In the genomic region with DNA sequence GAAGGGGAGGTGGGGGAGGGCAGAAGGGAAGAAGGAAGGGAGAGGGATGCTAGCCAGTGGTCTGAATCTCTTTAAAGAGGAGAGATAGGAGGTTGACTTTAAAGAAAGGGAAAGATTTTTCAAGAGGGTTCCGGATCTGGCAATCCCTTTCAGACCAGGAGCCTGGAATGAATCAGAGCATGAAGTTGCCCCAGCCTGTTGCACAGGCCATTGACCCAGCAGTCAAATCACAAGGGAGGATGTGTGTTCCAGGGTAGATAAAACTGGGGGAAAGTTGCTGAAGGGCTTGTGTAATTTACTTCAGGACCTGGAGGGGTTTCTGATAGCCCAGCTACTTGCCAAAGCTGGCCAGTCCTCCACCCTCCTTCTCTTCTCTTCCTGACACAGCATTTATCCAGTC, we compare ENCODE assay signal across 12 mouse cellular contexts. TPM values are rescaled to one million over a fixed set of nuclear protein-coding genes. Genes with fewer than 3 reads are reported as not detected.
DNase-seq lines count a peak whose midpoint lies in the region; ATAC-seq and TF ChIP-seq lines count a peak whose summit lies in the region.
"Had no signal": no experiment of that assay in that cellular context is flagged by ENCODE, and none has a peak within 500 bp of the region (broad histone marks: within the 10 kb centered on the region; RNA-seq: fewer than 3 reads in every experiment).

No protein-coding gene starts in this region.

- H3K4me3 ChIP-seq in kidney, adult 2 months (ENCODE audit: insufficient read depth, low read depth, low read length) = no peak overlapping the region
- H3K4me3 ChIP-seq: liver, embryonic 15.5 days; neural tube, embryonic 13.5 days had no signal

- H3K4me1 ChIP-seq in kidney, adult 2 months (ENCODE audit: control insufficient read depth, insufficient read depth, low read length) = no peaks in the 10 kb centered on the region
- H3K4me1 ChIP-seq: neural tube, embryonic 13.5 days had no signal

- peak; percentile 45 for ATAC-seq in Patski
- no peak for ATAC-seq in megakaryocyte-erythroid progenitor cell, adult 5-6 weeks (replicated peaks; ENCODE audit: low FRiP score, low TSS enrichment, poor library complexity, severe bottlenecking)
- ATAC-seq: intestine, embryonic 16.5 days had no signal

- peak; percentile 16 for DNase-seq in kidney, adult 2 months
- DNase-seq in kidney, adult 9 months = no peak
- no peak for DNase-seq in Patski (ENCODE audit: low read depth, low spot score)
- DNase-seq in heart, adult 8-10 months (ENCODE audit: low spot score) = peak; percentile 55
- DNase-seq in heart, postnatal 25 days (ENCODE audit: low spot score) = peak; percentile 17
- DNase-seq in testis, postnatal 14 days (ENCODE audit: low spot score) = no peak
- DNase-seq: adrenal gland, adult 2 months; cerebellum, adult 18-20 months had no signal

- TF ChIP-seq CTCF in kidney, adult 2 months (conservative IDR thresholded peaks at IDR 0.05; ENCODE audit: insufficient read depth, insufficient read length, low read depth, low read length) = no peak
- TF ChIP-seq CTCF in Patski (IDR thresholded peaks at IDR 0.05) = no peak

- no peaks in the 10 kb centered on the region for H3K27me3 ChIP-seq in kidney, adult 2 months (replicated peaks; ENCODE audit: control insufficient read depth, insufficient read depth, low read length)
- H3K27me3 ChIP-seq in Patski = no peaks in the 10 kb centered on the region
- H3K27me3 ChIP-seq: liver, embryonic 15.5 days; neural tube, embryonic 13.5 days had no signal

- no peak overlapping the region for H3K27ac ChIP-seq in kidney, adult 2 months (ENCODE audit: insufficient read depth, low read depth, low read length)
- H3K27ac ChIP-seq: liver, embryonic 15.5 days; neural tube, embryonic 13.5 days had no signal

- 19% methylated on average over 1 of the region's 1 CpGs for WGBS in kidney, adult 2 months

- no peaks in the 10 kb centered on the region for H3K36me3 ChIP-seq in kidney, adult 2 months (ENCODE audit: control insufficient read depth, insufficient read depth, low read length)
- H3K36me3 ChIP-seq: liver, embryonic 15.5 days; neural tube, embryonic 13.5 days had no signal

- CTCF ChIA-PET in Patski (lab: Charles Lee) = interaction anchor here (1.1 kb wide), 1 partner anchor 40 kb away, joined by 3 read pairs; no protein-coding TSS in a partner anchor

- POLR2A ChIA-PET in Patski (lab: Charles Lee) = no interaction called here

- in situ Hi-C loops in Patski (cut with MboI; ENCODE audit: low pct_unique_long_range_greater_than_20kb) = loop anchor here (5.0 kb wide), 1 partner anchor 38 kb away; no protein-coding TSS in a partner anchor

- intact Hi-C loops in heart, postnatal 25 days (cut with DNase I) = no loop called here

- no peak for TF ChIP-seq POLR2A in kidney, adult 2 months (IDR thresholded peaks at IDR 0.05; ENCODE audit: low read depth, low read length)

RNA-seq across cellular contexts. Expression of a gene that starts 45.4 kb away (rescaled TPM):
- polyA plus RNA-seq in kidney, adult 2 months (2012; rRNA removed) = 3.3 and 3.4 TPM in 2 replicates
- 32.6 TPM for polyA plus RNA-seq in Patski (2021)
- total RNA-seq in heart, adult 8-10 months (2022) = 1 to 10 TPM; 4.2 to 5.4 (median 5.1) TPM
- total RNA-seq in heart, postnatal 25 days (2021) = 1 to 10 TPM; 6.0 to 6.1 TPM
- 0.49 and 2.7 TPM in 2 replicates for total RNA-seq in megakaryocyte-erythroid progenitor cell, adult 5-6 weeks (2014; fragmentation: Nextera tagmentation)
- total RNA-seq in megakaryocyte-erythroid progenitor cell, adult 5-6 weeks (2017) = 1.4 and 3.1 TPM in 2 replicates

Comparison
In these comparisons a context has a peak if more than half of its experiments do, and no peak if none do; other contexts are left out.
1. DNase-seq: peak in kidney, adult 2 months (single experiment), heart, adult 8-10 months (single experiment) and heart, postnatal 25 days (single experiment); none in kidney, adult 9 months (single experiment), Patski (single experiment) and testis, postnatal 14 days (single experiment).